Mouse (Mus musculus) testis, adult 2 months (tissue): ENCODE results near the gene Zmat5. TPM values are rescaled to one million over a fixed set of nuclear protein-coding genes. Genes with fewer than 3 reads are reported as not detected.

Source experiments
- H3K27ac ChIP-seq: fragments of 200-500 bp; 2 replicates; pipeline ENCODE4 v1.5.1; 2012; ENCODE audit warnings: low read depth, low read length; ENCODE audit not compliant: control insufficient read depth, insufficient read depth
- H3K27me3 ChIP-seq: fragments of 200-500 bp; 2 replicates; pipeline ENCODE4 v1.6.1; 2012; ENCODE audit warnings: mild to moderate bottlenecking, low read length, moderate library complexity; ENCODE audit not compliant: control insufficient read depth, insufficient read depth
- H3K36me3 ChIP-seq: fragments of 200-500 bp; 2 replicates; pipeline ENCODE4 v1.6.1; 2012; ENCODE audit warnings: mild to moderate bottlenecking, low read length; ENCODE audit not compliant: control insufficient read depth, insufficient read depth
- H3K4me1 ChIP-seq: fragments of 200-500 bp; 2 replicates; pipeline ENCODE4 v1.6.1; 2012; ENCODE audit warnings: low read length; ENCODE audit not compliant: control insufficient read depth, insufficient read depth
- H3K4me3 ChIP-seq: fragments of 200-500 bp; 2 replicates; pipeline ENCODE4 v1.5.1; 2012; ENCODE audit warnings: low read depth, mild to moderate bottlenecking, low read length, moderate library complexity, mixed read lengths; ENCODE audit not compliant: control insufficient read depth
- CTCF ChIP-seq: fragments of 200-500 bp; IDR thresholded peaks from 2 replicates; pipeline ENCODE4 v1.5.1; 2012; ENCODE audit warnings: low read depth, mild to moderate bottlenecking, inconsistent platforms, low read length, moderate library complexity; ENCODE audit not compliant: control insufficient read depth, insufficient read depth, insufficient replicate concordance
- POLR2A ChIP-seq: fragments of 200-500 bp; IDR thresholded peaks from 2 replicates; pipeline ENCODE4 v1.6.1; 2012; ENCODE audit warnings: low read depth, mild to moderate bottlenecking, inconsistent platforms, low read length, moderate library complexity; ENCODE audit not compliant: control insufficient read depth
- polyA plus RNA-seq: library from polyadenylated mRNA; depleted of rRNA; stranded (reverse); fragments of >200 nt; gene quantifications from 2 replicates; pipeline ENCODE4 v1.2.3, GENCODE M21; 2012; rRNA removed

Zmat5 gene
- polyA plus RNA-seq = 27.4 and 27.8 TPM in 2 replicates

GRCm38 (mm10) chr11:4704072-4704964, at the start of gene Zmat5, which contains the start of gene Uqcr10:
Gene Zmat5 (plus strand): TSS chr11:4704678.
Gene Uqcr10 (minus strand): TSS chr11:4704342.
- Histone ChIP-seq H3K27ac (peak within 1 kb of the TSS; percentile 86), H3K4me3 (peak within 1 kb of the TSS; percentile 94), H3K27me3 (no peaks in the 10 kb centered on the region), H3K36me3 (no peaks in the 10 kb centered on the region), H3K4me1 (peaks cover 6% of the 10 kb centered on the region)
- peak; percentile 8; the same call in 1 of the 2 replicates for TF ChIP-seq CTCF
- peak; percentile 98 for TF ChIP-seq POLR2A

- peaks cover 3% of the 10 kb centered on the region; the same call in 1 of the 2 replicates for H3K36me3 ChIP-seq
- TF ChIP-seq CTCF = no peak
- H3K27me3 ChIP-seq = no peaks in the 10 kb centered on the region
- H3K4me1 ChIP-seq = no peaks in the 10 kb centered on the region; the same call in 1 of the 2 replicates
- H3K27ac ChIP-seq = no peak overlapping the region
- no peak overlapping the region for H3K4me3 ChIP-seq
Measured at GRCm38 (mm10) chr11:4659818-4660217, 44.7 kb upstream of the Zmat5 start.

- H3K36me3 ChIP-seq = peaks cover 3% of the 10 kb centered on the region; the same call in 1 of the 2 replicates
- TF ChIP-seq CTCF (no peak), POLR2A (no peak)
- H3K27me3 ChIP-seq = no peaks in the 10 kb centered on the region
- H3K4me1 ChIP-seq = no peaks in the 10 kb centered on the region; the same call in 1 of the 2 replicates
- H3K27ac ChIP-seq = no peak overlapping the region
- H3K4me3 ChIP-seq = no peak overlapping the region
Measured at GRCm38 (mm10) chr11:4660309-4661025, 44.0 kb upstream of the Zmat5 start.

GRCm38 (mm10) chr11:4661324-4661723, 43.2 kb upstream of the Zmat5 start:
- peaks cover 3% of the 10 kb centered on the region; the same call in 1 of the 2 replicates for H3K36me3 ChIP-seq
- TF ChIP-seq POLR2A (no peak), CTCF (no peak)

GRCm38 (mm10) chr11:4661871-4662495, 42.5 kb upstream of the Zmat5 start:
- Histone ChIP-seq H3K36me3 (peaks cover 3% of the 10 kb centered on the region; the same call in 1 of the 2 replicates), H3K4me3 (no peak overlapping the region), H3K27me3 (no peaks in the 10 kb centered on the region), H3K27ac (no peak overlapping the region), H3K4me1 (no peaks in the 10 kb centered on the region; the same call in 1 of the 2 replicates)
- TF ChIP-seq CTCF (no peak), POLR2A (no peak)

More at GRCm38 (mm10) chr11:4661324-4661723, 43.2 kb upstream of the Zmat5 start:
- H3K27me3 ChIP-seq = no peaks in the 10 kb centered on the region
- no peak overlapping the region for H3K27ac ChIP-seq
- H3K4me3 ChIP-seq = no peak overlapping the region
- H3K4me1 ChIP-seq = no peaks in the 10 kb centered on the region; the same call in 1 of the 2 replicates

GRCm38 (mm10) chr11:4662496-4662878, 42.0 kb upstream of the Zmat5 start:
- H3K4me3 ChIP-seq = no peak overlapping the region
- TF ChIP-seq CTCF (no peak), POLR2A (no peak)
- H3K27me3 ChIP-seq = no peaks in the 10 kb centered on the region
- peaks cover 3% of the 10 kb centered on the region; the same call in 1 of the 2 replicates for H3K36me3 ChIP-seq
- H3K27ac ChIP-seq = no peak overlapping the region
- no peaks in the 10 kb centered on the region; the same call in 1 of the 2 replicates for H3K4me1 ChIP-seq
